Mouse (Mus musculus): ENCODE measurements around the gene Olfr916.

Gene Olfr916

GRCm38 (mm10) chr9:38659775-38660174 is at the start of gene Olfr916:
Olfr916 (minus strand) TSS chr9:38659875.
- DNase-seq (ENCODE audit: low spot score in 2 of 2), result no peak

- no peak for DNase-seq (ENCODE audit: low spot score in 2 of 2)
These were observed 14.8 kb upstream of the Olfr916 start, which contains the start of gene Olfr918 for GRCm38 (mm10) chr9:38674501-38674900. Olfr918 (minus strand) TSS chr9:38674601.

GRCm38 (mm10) chr9:38672887-38673286 is 13.2 kb upstream of the Olfr916 start:
- DNase-seq (ENCODE audit: low spot score in 2 of 2), result no peak

DNA sequence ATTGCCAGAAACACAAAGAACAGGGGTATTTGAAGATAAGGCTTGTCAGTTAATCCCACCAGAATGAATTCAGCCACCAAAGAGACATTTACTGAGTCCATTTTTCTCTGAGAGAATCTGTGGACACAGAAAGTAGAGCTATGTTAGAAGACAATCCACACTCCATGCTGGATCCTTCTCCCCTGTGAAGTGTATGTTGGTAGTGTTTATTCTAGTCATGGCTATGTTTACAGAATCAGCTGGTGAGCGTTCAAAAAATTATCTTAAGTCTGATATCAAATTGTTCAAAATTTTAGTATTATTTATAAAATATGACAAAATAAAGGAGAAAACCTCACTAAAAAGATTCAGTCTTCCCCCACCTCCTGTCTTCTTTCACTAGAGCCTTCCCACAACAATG is 6.1 kb upstream of the Olfr916 start, which contains the start of gene Olfr917:
Olfr917 (minus strand) TSS at position 101 of the 400 bp plus-strand sequence.
- no peak for DNase-seq (ENCODE audit: low spot score in 2 of 2)

DNA sequence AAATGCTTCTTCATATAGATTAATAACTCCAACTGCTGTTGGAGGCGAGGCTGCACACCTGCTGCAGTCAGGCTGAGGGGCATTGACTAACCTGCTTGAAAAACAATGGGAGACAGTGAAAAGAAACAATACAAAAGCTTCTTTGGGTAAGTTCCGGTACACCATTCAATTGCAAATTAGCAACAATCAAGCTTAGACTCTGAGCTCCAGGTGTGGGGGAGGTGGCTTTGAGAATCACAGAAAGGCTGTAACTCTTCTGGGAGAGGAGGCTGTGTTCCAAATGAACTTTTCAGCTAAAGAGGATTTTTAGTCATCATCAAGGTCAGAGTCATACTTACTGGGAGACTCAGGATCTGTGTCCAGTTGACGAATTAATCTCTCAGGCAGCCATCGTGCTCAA is 27.3 kb downstream of the Olfr916 start:
- no peak for DNase-seq (ENCODE audit: low spot score in 2 of 2)

Measured in spleen, postnatal 14 days (tissue).